Mouse (Mus musculus) midbrain, embryonic 11.5 days (tissue): ENCODE data around the gene Ap1m1. TPM values are rescaled to one million over a fixed set of nuclear protein-coding genes. Genes with fewer than 3 reads are reported as not detected.

Experiments
- ATAC-seq: fragments of 200-750 bp; cut with Nextera tagmentation; 2 replicates; pipeline ENCODE4 v1.8.0; 2017; ENCODE audit warnings: moderate TSS enrichment, moderate library complexity; ENCODE audit not compliant: low FRiP score
- DNase-seq: peaks from one replicate; pipeline ENCODE4 v3.0.0; 2015; ENCODE audit warnings: low spot score; ENCODE audit errors: missing footprints
- H3K27ac ChIP-seq: fragments of 300-500 bp; sonication (generic); 2 replicates; pipeline ENCODE4 v1.5.1; 2014; ENCODE audit warnings: low read depth, low read length
- H3K27me3 ChIP-seq: fragments of 300-500 bp; sonication (generic); 2 replicates; pipeline ENCODE4 v1.6.1; 2014; ENCODE audit warnings: mild to moderate bottlenecking, low read length, moderate library complexity, mixed read lengths; ENCODE audit not compliant: control insufficient read depth, insufficient read depth
- H3K36me3 ChIP-seq: fragments of 300-500 bp; sonication (generic); 2 replicates; pipeline ENCODE4 v1.6.1; 2014; ENCODE audit warnings: mild to moderate bottlenecking, low read length, moderate library complexity, mixed read lengths; ENCODE audit not compliant: control insufficient read depth, insufficient read depth
- H3K4me1 ChIP-seq: fragments of 300-500 bp; sonication (generic); 2 replicates; pipeline ENCODE4 v1.6.1; 2014; ENCODE audit warnings: low read length; ENCODE audit not compliant: control insufficient read depth, insufficient read depth
- H3K4me2 ChIP-seq: fragments of 300-500 bp; sonication (generic); 2 replicates; pipeline ENCODE4 v1.6.1; 2014; ENCODE audit warnings: mild to moderate bottlenecking, moderate library complexity
- H3K4me3 ChIP-seq: fragments of 300-500 bp; sonication (generic); 2 replicates; pipeline ENCODE4 v1.5.1; 2014; ENCODE audit warnings: low read depth, low read length
- H3K9ac ChIP-seq: fragments of 300-500 bp; sonication (generic); 2 replicates; pipeline ENCODE4 v1.6.1; 2014; ENCODE audit warnings: low read length
- H3K9me3 ChIP-seq: fragments of 300-500 bp; sonication (generic); 2 replicates; pipeline ENCODE4 v1.6.1; 2016; ENCODE audit warnings: low read length; ENCODE audit not compliant: control insufficient read depth
- WGBS: fragments of 180-500 bp; shearing (Covaris S2); extraction: QIAGEN DNeasy Blood & Tissue Kit; methylation state at CpG from one replicate; pipeline ENCODE4 v1.1.7; 2014; 5-methylcytosine and 5-hydroxymethylcytosine counted together
- polyA plus RNA-seq: library from polyadenylated mRNA; unstranded; fragments of >200 nt; fragmentation: Nextera tagmentation; extraction: Ambion mirVana; gene quantifications from 2 replicates; pipeline ENCODE4 v1.2.1, GENCODE M21; 2014

Gene Ap1m1
- polyA plus RNA-seq, 1 experiment from 2014 or later, result 173 TPM

DNA sequence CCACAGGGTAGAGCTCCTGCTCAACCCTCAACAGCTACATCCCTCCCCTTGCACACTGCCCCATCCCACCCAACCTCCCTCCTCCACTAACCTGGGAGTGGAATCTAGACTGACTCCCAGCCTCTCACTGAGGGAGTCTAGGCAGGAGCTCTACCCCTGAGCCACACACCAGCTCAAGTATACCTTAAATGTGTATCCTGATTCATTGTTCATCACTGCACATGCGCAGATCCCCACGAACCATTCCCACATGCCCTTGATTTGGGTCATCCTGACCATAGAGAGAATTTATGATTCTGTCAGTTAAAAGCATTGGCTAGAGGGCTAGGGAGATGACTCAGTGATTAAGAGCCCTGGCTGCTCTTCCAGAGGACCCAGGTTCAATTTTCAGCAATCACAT, 22.9 kb downstream of the Ap1m1 start:
- ATAC-seq (no peak), DNase-seq (no peak)
- H3K27ac ChIP-seq, result no peak overlapping the region
- no peak overlapping the region for H3K9ac ChIP-seq
- H3K9me3 ChIP-seq, result no peaks in the 10 kb centered on the region
- H3K27me3 ChIP-seq, result no peaks in the 10 kb centered on the region
- H3K4me2 ChIP-seq, result no peak overlapping the region
- no peaks in the 10 kb centered on the region for H3K36me3 ChIP-seq
- WGBS, result 93% methylated on average over 2 of the region's 2 CpGs
- no peaks in the 10 kb centered on the region for H3K4me1 ChIP-seq
- no peak overlapping the region for H3K4me3 ChIP-seq

DNA sequence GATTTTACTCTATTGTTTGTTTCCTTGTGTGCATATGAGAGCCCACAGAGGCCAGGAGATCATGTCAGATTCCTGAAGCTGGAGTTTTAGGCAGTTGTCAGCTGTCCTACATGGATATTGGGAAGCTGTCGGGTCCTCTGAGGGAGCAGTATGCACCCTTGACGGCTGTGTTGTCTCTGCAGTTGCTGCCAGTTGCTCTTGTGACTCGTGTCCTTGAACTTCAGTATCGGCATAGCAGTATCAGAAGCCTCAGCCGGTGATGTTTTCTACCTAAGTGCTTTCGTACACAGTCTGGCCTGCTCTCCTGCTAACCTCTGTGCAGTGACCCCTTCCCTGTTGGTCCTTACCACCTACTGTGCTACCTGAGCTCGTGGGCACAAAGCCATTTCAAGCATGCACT, 23.6 kb downstream of the Ap1m1 start:
- no peaks in the 10 kb centered on the region for H3K9me3 ChIP-seq
- no peaks in the 10 kb centered on the region for H3K27me3 ChIP-seq
- no peak overlapping the region for H3K4me3 ChIP-seq
- DNase-seq (no peak), ATAC-seq (no peak)
- 76% methylated on average over 7 of the region's 7 CpGs for WGBS
- H3K9ac ChIP-seq, result no peak overlapping the region
- no peak overlapping the region for H3K27ac ChIP-seq
- H3K36me3 ChIP-seq, result no peaks in the 10 kb centered on the region
- no peak overlapping the region for H3K4me2 ChIP-seq
- H3K4me1 ChIP-seq, result no peaks in the 10 kb centered on the region

DNA sequence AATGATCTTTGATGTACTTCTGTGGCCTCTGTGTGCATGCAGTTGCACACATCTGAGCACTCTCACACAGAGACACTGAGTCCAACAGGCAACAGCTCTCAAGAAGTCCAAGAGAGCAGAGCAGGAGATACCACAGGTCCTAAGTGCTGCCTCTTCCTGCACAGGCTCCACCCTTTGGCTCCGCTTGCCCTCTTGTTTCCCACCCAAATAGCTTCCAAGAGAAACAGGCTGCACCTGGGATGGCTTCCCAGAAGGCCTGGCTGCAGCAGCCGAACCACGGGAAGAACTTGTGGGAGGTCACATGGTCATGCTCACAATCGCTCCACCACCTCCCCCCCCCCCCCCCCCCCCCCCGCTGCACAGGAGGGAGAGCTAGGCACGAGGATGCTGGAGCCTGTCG, 25.5 kb downstream of the Ap1m1 start:
- Histone ChIP-seq H3K27ac (no peak overlapping the region), H3K4me1 (no peaks in the 10 kb centered on the region), H3K27me3 (no peaks in the 10 kb centered on the region), H3K4me3 (no peak overlapping the region), H3K4me2 (no peak overlapping the region), H3K36me3 (no peaks in the 10 kb centered on the region), H3K9me3 (no peaks in the 10 kb centered on the region), H3K9ac (no peak overlapping the region)
- ATAC-seq (no peak), DNase-seq (no peak)
- 65% methylated on average over 6 of the region's 7 CpGs for WGBS

DNA sequence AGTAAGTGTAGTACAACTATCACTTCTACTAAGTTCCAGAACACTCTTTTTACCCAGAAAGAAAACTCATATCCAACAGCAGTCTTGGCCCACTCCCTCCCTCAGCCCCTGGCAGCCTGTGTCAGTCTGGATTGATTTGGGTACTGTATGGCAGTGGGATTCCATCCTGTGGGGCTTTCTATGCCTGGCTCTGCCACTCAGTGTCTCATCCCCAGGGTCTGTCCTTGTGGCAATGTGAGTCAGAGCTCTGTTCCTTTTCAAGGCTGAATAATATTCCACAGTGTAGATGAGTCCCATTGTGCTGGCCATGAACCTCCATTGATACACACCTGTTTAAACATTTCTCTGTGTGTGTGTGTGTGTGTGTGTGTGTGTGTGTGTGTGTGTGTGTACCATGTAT, 26.9 kb downstream of the Ap1m1 start:
- ATAC-seq (no peak), DNase-seq (no peak)
- Histone ChIP-seq H3K36me3 (no peaks in the 10 kb centered on the region), H3K27me3 (no peaks in the 10 kb centered on the region), H3K4me2 (no peak overlapping the region), H3K4me3 (no peak overlapping the region), H3K27ac (no peak overlapping the region), H3K9ac (no peak overlapping the region), H3K4me1 (no peaks in the 10 kb centered on the region), H3K9me3 (no peaks in the 10 kb centered on the region)

DNA sequence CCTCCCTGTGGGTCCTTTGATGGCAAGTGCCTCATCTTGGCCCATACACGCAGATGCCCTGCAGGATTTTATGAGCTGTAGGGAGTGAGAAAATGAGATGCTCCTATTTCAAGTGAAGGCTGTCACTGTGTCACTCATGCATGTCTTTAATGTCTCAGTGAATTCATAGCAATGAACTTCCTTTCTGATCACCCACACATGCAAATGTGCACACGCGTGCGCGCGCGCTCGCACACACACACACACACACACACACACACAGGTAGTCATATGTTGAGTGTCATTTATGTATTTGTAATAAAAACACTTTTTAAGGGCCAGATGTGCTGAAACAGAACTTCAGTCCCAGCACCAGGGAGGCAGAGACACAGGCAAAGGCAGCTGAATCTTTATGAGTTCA, 27.3 kb downstream of the Ap1m1 start:
- DNase-seq, result no peak
- no peak overlapping the region for H3K4me3 ChIP-seq
- H3K4me2 ChIP-seq, result no peak overlapping the region
- H3K9ac ChIP-seq, result no peak overlapping the region
- H3K9me3 ChIP-seq, result no peaks in the 10 kb centered on the region
- H3K36me3 ChIP-seq, result no peaks in the 10 kb centered on the region
- no peaks in the 10 kb centered on the region for H3K27me3 ChIP-seq
- 98% methylated on average over 8 of the region's 8 CpGs for WGBS
- H3K4me1 ChIP-seq, result no peaks in the 10 kb centered on the region
- no peak for ATAC-seq
- H3K27ac ChIP-seq, result no peak overlapping the region

DNA sequence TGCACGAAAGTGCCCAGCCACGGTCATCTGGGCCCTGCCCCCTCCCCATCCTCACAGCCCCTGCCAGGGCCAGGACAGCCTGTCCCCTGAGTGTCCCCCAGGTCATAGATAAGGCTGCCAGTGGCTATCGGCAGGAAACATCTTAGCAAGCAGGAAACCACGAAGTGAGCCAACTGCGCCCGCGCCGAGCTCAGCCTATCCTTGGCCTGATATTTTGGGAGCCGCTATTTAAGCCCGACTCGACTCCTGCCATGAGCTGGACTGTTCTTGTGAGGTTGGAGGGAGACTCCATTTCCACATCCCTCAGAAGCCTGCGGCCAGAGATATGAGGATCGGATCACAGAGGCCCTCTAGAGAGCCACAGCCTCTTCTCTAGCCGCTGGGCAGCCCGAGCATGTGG, 28.5 kb downstream of the Ap1m1 start:
- H3K9ac ChIP-seq, result no peak overlapping the region
- no peaks in the 10 kb centered on the region for H3K4me1 ChIP-seq
- H3K4me2 ChIP-seq, result no peak overlapping the region
- H3K27me3 ChIP-seq, result no peaks in the 10 kb centered on the region
- WGBS, result 91% methylated on average over 15 of the region's 15 CpGs
- DNase-seq (no peak), ATAC-seq (no peak)
- H3K36me3 ChIP-seq, result no peaks in the 10 kb centered on the region
- H3K4me3 ChIP-seq, result no peak overlapping the region
- no peak overlapping the region for H3K27ac ChIP-seq
- no peaks in the 10 kb centered on the region for H3K9me3 ChIP-seq

DNA sequence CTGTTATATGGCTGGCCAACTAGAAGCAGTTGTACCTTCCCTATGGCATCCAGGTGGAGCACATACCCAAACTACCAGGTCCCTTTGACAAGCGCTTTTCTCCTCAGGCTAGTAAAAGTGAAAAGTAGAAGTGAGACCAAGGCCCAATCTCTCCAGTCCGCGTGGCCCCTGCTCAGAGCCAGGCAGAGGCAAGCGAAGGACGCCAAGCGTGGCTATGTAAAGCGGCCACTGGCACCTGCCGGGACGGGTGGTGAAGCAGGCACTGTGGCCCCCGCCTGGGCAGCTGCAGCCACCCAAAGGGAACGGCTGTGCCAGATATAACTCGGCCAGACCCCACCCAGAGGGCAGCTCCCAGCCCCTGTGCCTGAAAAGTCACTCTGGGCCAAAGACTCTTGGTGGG, 30.8 kb downstream of the Ap1m1 start:
- ATAC-seq, result no peak
- Histone ChIP-seq H3K9me3 (no peaks in the 10 kb centered on the region), H3K4me3 (no peak overlapping the region), H3K9ac (no peak overlapping the region), H3K27me3 (no peaks in the 10 kb centered on the region), H3K4me1 (no peaks in the 10 kb centered on the region), H3K27ac (no peak overlapping the region), H3K36me3 (no peaks in the 10 kb centered on the region), H3K4me2 (no peak overlapping the region)
- DNase-seq, result no peak
- WGBS, result 88% methylated on average over 12 of the region's 12 CpGs

DNA sequence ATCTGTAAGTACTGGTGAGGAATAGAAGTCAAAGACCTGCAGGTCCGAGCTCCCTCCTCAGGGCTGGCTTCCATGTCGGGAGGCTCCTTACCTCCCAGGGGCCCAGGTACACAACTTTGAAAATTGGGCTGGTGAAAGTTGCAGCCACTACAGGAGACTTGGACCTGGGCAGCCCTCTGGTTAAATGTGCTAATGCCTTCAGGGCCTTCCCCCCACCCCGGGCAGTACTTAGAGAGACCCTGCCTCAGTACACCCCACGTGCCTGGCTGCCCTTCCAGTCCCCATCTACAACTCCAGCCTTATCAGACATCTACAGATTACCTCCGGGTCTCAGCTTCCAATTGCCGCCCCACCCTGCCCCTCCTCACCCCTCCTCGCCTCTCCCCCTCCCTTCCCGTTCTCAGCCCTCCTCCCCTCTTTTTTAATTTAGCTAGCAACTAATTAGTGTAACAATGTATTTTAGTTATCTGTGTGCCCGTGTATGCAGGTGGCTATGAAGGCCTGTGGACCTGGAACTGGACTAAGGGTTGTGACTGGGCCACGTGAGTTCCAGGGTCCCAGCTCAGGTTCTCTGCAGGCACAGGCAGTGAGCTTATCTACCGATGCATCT, 31.3 kb downstream of the Ap1m1 start:
- no peaks in the 10 kb centered on the region for H3K4me1 ChIP-seq
- H3K4me3 ChIP-seq, result no peak overlapping the region
- H3K4me2 ChIP-seq, result no peak overlapping the region
- WGBS, result 74% methylated on average over 11 of the region's 11 CpGs
- no peak overlapping the region for H3K9ac ChIP-seq
- DNase-seq (no peak), ATAC-seq (no peak)
- H3K27ac ChIP-seq, result no peak overlapping the region
- no peaks in the 10 kb centered on the region for H3K9me3 ChIP-seq
- H3K36me3 ChIP-seq, result no peaks in the 10 kb centered on the region
- H3K27me3 ChIP-seq, result no peaks in the 10 kb centered on the region

DNA sequence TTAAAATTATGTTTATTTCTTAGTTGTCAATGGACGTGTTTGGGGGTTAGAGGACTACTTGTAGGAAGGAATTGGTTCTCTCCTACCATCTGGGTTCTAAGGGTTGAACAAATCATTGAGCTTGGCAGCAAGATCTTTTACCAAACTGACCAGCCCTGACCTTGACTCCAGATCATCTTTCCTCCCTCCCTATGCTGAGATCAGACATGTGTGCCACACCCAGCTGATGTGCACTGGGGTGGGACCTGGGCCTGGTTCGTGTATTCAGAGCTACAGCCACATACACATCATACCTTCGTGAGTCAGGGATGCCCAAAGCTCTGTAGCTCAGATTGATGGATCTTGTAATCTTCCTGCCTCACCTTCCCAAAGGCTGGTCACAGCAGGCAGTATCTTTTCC, 31.9 kb downstream of the Ap1m1 start:
- no peaks in the 10 kb centered on the region for H3K27me3 ChIP-seq
- no peak overlapping the region for H3K9ac ChIP-seq
- ATAC-seq (no peak), DNase-seq (no peak)
- no peaks in the 10 kb centered on the region for H3K9me3 ChIP-seq
- no peak overlapping the region for H3K4me2 ChIP-seq
- no peak overlapping the region for H3K27ac ChIP-seq
- no peaks in the 10 kb centered on the region for H3K4me1 ChIP-seq
- WGBS, result 75% methylated on average over 3 of the region's 3 CpGs
- no peak overlapping the region for H3K4me3 ChIP-seq
- no peaks in the 10 kb centered on the region for H3K36me3 ChIP-seq

DNA sequence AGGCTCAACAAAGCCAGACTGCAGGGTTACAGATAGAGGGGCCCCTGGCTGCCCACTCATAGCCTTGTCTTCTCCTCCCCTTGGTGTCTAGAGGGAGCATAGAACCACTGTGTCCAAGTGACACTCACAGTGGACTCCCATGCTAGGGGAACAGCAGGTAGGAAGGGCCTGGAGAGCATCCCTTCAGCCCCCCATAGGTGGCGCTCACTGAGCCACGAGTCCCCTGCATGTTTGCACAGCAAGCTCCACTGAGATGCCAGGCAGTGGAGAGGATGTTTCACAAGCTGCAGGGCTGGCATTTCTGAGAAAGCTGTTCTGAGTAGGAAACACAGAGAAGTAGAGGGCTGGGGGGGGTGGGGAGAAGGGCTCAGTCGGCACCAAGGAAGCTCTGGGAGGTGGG, 32.5 kb downstream of the Ap1m1 start:
- Histone ChIP-seq H3K4me1 (no peaks in the 10 kb centered on the region), H3K4me2 (no peak overlapping the region), H3K4me3 (no peak overlapping the region), H3K36me3 (no peaks in the 10 kb centered on the region), H3K27ac (no peak overlapping the region), H3K27me3 (no peaks in the 10 kb centered on the region), H3K9me3 (no peaks in the 10 kb centered on the region), H3K9ac (no peak overlapping the region)
- ATAC-seq (0 out of 2 replicates have a peak, but pooled peaks have one; percentile 9), DNase-seq (peak; percentile 90)
- WGBS, result 22% methylated on average over 3 of the region's 3 CpGs
